Mouse (Mus musculus): ENCODE data around the gene Ttc22. TPM values are rescaled to one million over a fixed set of nuclear protein-coding genes. Genes with fewer than 3 reads are reported as not detected.
A peak's percentile ranks its signal among the peaks of the same experiment; 100 is the strongest.

Ttc22 gene
- polyA plus RNA-seq, 1 experiment, result 1.3 TPM

DNA sequence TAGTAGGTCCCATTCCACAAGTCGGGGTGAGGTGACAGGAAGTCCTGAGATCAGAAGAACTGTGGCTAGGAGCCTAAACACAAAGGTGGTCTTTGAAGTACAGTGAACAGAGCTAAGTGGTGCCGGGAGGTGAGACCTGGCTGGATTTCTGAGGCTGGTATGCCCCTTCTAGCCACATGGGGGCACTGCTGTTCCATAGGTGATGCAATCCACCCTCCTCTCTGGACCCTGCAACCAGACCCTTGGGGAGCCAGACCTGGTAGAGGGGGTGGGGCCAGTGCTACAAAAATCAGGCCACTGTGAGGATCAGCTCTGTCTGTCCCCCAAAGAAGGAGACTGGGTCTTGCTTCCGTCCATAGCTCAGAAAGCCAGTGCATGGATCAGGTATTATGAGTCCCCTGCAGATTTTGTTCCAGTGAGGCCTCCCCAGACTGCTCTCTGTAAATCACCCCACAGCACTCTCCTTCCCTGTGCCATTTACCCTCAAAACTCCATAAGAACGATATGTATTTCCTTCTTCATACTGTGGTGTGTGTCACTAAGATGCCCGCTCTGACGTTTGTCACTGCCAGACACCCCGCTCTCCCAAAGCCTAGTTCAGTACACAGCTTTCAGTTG lies 7.9 kb upstream of the Ttc22 start:
- Histone ChIP-seq H3K4me3 (ENCODE audit: insufficient read depth, low read length) (no peak overlapping the region), H3K4me1 (ENCODE audit: control insufficient read depth, insufficient read depth, low read length) (peaks cover 3% of the 10 kb centered on the region; the same call in 1 of the 2 replicates), H3K27ac (ENCODE audit: insufficient read depth, low read length) (no peak overlapping the region)
- no peak for TF ChIP-seq POLR2A (IDR thresholded peaks at IDR 0.05; ENCODE audit: extremely low read depth, insufficient read depth, low read length)
- peak; percentile 93 for TF ChIP-seq CTCF (IDR thresholded peaks at IDR 0.05; ENCODE audit: extremely low read depth, insufficient read depth, low read length)

GRCm38 (mm10) chr4:106614881-106615280 lies 7.4 kb upstream of the Ttc22 start:
- no peak overlapping the region for H3K27ac ChIP-seq (ENCODE audit: insufficient read depth, low read length)
- H3K4me1 ChIP-seq (ENCODE audit: control insufficient read depth, insufficient read depth, low read length), result peaks cover 3% of the 10 kb centered on the region; the same call in 1 of the 2 replicates
- TF ChIP-seq POLR2A (IDR thresholded peaks at IDR 0.05; ENCODE audit: extremely low read depth, insufficient read depth, low read length), result no peak
- H3K4me3 ChIP-seq (ENCODE audit: insufficient read depth, low read length), result no peak overlapping the region

DNA sequence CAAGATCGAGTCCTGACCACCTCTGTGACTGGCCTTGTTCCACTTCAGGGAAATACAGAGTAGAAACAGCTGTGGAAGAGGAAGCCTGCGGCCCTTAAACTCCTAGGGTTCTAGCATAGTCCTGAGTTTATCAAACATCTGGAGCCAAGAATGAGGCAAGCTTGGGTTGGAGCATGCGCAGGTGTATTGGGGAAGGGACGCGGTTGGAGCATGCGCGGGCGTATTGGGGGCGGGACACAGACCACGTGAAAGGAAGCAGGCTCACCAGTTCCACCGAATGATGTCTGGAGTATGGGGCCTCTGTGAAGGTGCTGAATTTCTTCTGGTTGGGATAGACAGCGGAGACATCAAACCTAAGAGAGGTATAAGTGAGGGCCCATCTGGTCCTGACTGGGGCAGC lies 6.6 kb upstream of the Ttc22 start:
- Histone ChIP-seq H3K4me3 (ENCODE audit: insufficient read depth, low read length) (no peak overlapping the region), H3K27ac (ENCODE audit: insufficient read depth, low read length) (no peak overlapping the region), H3K4me1 (ENCODE audit: control insufficient read depth, insufficient read depth, low read length) (peaks cover 3% of the 10 kb centered on the region; the same call in 1 of the 2 replicates)
- TF ChIP-seq POLR2A (IDR thresholded peaks at IDR 0.05; ENCODE audit: extremely low read depth, insufficient read depth, low read length) (no peak), CTCF (IDR thresholded peaks at IDR 0.05; ENCODE audit: extremely low read depth, insufficient read depth, low read length) (no peak)

GRCm38 (mm10) chr4:106617056-106617455 lies 5.2 kb upstream of the Ttc22 start, which contains the start of gene Lexm:
TSS of gene Lexm (minus strand) at chr4:106617241.
- TF ChIP-seq POLR2A (IDR thresholded peaks at IDR 0.05; ENCODE audit: extremely low read depth, insufficient read depth, low read length) (no peak), CTCF (IDR thresholded peaks at IDR 0.05; ENCODE audit: extremely low read depth, insufficient read depth, low read length) (no peak)
- Histone ChIP-seq H3K4me3 (ENCODE audit: insufficient read depth, low read length) (peak within 1 kb of the TSS; percentile 19; the same call in 1 of the 2 replicates), H3K27ac (ENCODE audit: insufficient read depth, low read length) (no peak within 1 kb of the TSS), H3K4me1 (ENCODE audit: control insufficient read depth, insufficient read depth, low read length) (peaks cover 3% of the 10 kb centered on the region; the same call in 1 of the 2 replicates)

DNA sequence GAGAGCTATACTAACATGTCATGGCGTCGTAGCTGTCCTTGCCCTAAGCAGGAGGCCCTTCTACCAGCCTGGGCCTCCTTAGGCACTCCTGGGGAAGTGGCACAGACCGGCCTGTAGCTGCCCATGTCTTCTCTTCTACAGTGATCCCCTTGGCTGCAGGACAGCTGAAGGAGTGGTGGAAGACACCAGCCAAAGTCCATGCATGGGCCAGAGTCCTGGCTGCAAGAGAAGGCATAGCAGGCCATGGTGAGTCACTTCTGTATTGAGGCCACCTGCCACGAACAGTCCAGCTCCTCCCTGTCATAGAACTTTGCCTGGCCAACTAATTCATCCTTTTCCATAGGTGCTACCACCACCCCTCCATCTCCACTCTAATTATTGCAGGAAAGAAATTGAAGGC lies 3.3 kb upstream of the Ttc22 start:
- no peak for TF ChIP-seq CTCF (IDR thresholded peaks at IDR 0.05; ENCODE audit: extremely low read depth, insufficient read depth, low read length)
- Histone ChIP-seq H3K27ac (ENCODE audit: insufficient read depth, low read length) (no peak overlapping the region), H3K4me1 (ENCODE audit: control insufficient read depth, insufficient read depth, low read length) (peaks cover 3% of the 10 kb centered on the region; the same call in 1 of the 2 replicates), H3K4me3 (ENCODE audit: insufficient read depth, low read length) (no peak overlapping the region)

DNA sequence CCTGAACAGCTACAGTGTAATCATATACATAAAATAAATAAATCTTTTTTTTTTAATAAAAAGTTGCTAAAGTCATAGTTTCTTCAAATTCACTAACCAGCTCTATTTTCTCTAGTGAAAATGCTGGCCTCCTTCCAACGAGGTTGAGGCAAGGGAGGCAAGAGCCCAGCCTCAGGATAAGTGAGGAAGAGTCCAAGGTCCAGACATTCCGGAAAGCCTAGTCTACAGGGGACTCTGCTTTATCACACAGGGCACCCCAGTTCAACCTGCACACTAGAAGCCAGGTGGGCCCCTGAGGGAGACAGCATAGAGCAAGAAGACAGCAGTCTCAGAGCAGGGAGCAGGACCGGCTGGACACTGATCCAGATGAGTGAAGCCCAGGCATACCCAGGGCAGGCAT lies 804 bp upstream of the Ttc22 start:
- TF ChIP-seq POLR2A (IDR thresholded peaks at IDR 0.05; ENCODE audit: extremely low read depth, insufficient read depth, low read length) (no peak), CTCF (IDR thresholded peaks at IDR 0.05; ENCODE audit: extremely low read depth, insufficient read depth, low read length) (no peak)

DNA sequence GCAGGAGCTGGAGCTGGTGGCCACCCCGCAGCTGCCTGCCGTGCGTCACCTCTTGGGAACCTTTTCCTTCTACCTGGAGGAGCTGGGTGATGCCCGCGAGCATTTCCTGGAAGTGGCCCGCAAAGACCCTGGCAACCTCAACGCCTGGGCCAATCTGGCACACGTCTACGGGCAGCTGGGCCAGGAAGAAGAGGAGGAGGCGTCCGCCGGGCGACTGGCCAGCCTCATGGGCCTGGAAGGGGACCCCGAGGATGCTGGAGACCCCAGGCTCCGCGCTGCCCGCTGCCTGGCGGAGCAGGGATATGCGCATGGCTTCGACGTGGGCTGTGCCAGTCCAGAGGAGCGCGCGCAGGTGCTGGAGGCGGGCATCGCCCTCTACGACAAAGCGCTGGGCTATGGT lies 480 bp downstream of the Ttc22 start:
- H3K4me3 ChIP-seq (ENCODE audit: insufficient read depth, low read length), result no peak overlapping the region
- H3K27ac ChIP-seq (ENCODE audit: insufficient read depth, low read length), result no peak overlapping the region
- H3K4me1 ChIP-seq (ENCODE audit: control insufficient read depth, insufficient read depth, low read length), result peaks cover 3% of the 10 kb centered on the region; the same call in 1 of the 2 replicates
- TF ChIP-seq POLR2A (IDR thresholded peaks at IDR 0.05; ENCODE audit: extremely low read depth, insufficient read depth, low read length) (no peak), CTCF (IDR thresholded peaks at IDR 0.05; ENCODE audit: extremely low read depth, insufficient read depth, low read length) (no peak)

More for the DNA sequence above, 804 bp upstream of the Ttc22 start:
- no peak overlapping the region for H3K27ac ChIP-seq (ENCODE audit: insufficient read depth, low read length)
- H3K4me1 ChIP-seq (ENCODE audit: control insufficient read depth, insufficient read depth, low read length), result peaks cover 3% of the 10 kb centered on the region; the same call in 1 of the 2 replicates
- H3K4me3 ChIP-seq (ENCODE audit: insufficient read depth, low read length), result no peak overlapping the region

DNA sequence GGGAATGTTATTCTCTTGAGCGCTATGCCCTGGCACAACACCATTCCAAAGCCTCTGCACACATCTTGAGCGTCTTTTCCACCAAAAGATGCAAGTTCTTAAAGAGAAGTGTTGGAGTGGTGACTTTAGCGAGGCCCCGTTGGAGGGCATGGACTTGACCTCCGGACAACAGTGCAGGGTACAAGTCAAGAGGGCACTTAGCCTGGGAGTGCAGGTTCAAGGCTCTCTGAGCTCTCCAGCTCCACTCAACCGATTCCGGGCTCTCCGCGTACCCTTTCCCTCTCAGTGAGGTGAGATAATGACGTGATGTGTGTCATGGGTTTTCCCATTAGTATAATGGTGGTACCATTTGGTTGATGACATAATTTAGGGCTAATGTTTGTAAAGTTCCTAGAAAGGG lies 2.0 kb downstream of the Ttc22 start:
- Histone ChIP-seq H3K4me1 (ENCODE audit: control insufficient read depth, insufficient read depth, low read length) (peaks cover 4% of the 10 kb centered on the region; the same call in 1 of the 2 replicates), H3K27ac (ENCODE audit: insufficient read depth, low read length) (no peak overlapping the region), H3K4me3 (ENCODE audit: insufficient read depth, low read length) (no peak overlapping the region)
- TF ChIP-seq POLR2A (IDR thresholded peaks at IDR 0.05; ENCODE audit: extremely low read depth, insufficient read depth, low read length) (no peak), CTCF (IDR thresholded peaks at IDR 0.05; ENCODE audit: extremely low read depth, insufficient read depth, low read length) (no peak)

DNA sequence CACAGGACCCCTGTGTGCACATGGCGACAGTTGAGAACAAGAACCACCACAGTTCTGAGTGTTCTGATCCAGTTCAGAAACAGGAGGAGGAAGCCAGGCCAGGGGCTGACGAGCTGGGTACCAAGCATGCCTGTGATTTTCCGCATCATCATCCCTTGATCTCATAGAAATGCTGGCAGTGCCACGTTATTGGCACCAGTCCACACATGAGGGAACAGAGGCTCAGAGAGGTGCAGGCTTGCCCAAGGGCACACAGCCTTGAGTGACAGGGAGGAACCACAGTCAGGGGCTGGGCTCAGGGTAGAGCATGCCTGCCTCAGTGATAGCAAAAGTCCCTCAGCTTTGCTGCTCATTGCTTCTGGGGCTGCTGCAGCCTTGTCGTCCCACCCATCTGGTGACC lies 5.6 kb downstream of the Ttc22 start:
- no peak for TF ChIP-seq CTCF (IDR thresholded peaks at IDR 0.05; ENCODE audit: extremely low read depth, insufficient read depth, low read length)
- TF ChIP-seq POLR2A (IDR thresholded peaks at IDR 0.05; ENCODE audit: extremely low read depth, insufficient read depth, low read length), result no peak
- no peak overlapping the region for H3K4me3 ChIP-seq (ENCODE audit: insufficient read depth, low read length)
- no peak overlapping the region for H3K27ac ChIP-seq (ENCODE audit: insufficient read depth, low read length)
- H3K4me1 ChIP-seq (ENCODE audit: control insufficient read depth, insufficient read depth, low read length), result peaks cover 5% of the 10 kb centered on the region; the same call in 1 of the 2 replicates

GRCm38 (mm10) chr4:106628650-106629360 lies 6.6 kb downstream of the Ttc22 start:
- Histone ChIP-seq H3K4me3 (ENCODE audit: insufficient read depth, low read length) (no peak overlapping the region), H3K4me1 (ENCODE audit: control insufficient read depth, insufficient read depth, low read length) (peaks cover 9% of the 10 kb centered on the region), H3K27ac (ENCODE audit: insufficient read depth, low read length) (no peak overlapping the region)
- TF ChIP-seq POLR2A (IDR thresholded peaks at IDR 0.05; ENCODE audit: extremely low read depth, insufficient read depth, low read length), result no peak
- TF ChIP-seq CTCF (IDR thresholded peaks at IDR 0.05; ENCODE audit: extremely low read depth, insufficient read depth, low read length), result no peak

Data from cortical plate, adult 2 months (tissue).